Mouse (Mus musculus) 3T3-L1 (cell line): ENCODE measurements around the gene Wdfy3.
A peak's percentile ranks its signal among the peaks of the same experiment; 100 is the strongest.

Source experiments
- DNase-seq: peaks from one replicate; pipeline ENCODE4 v3.0.0-alpha.2; 2015; ENCODE audit warnings: low read depth, low spot score

Gene Wdfy3

GRCm38 (mm10) chr5:102001026-102001425 is 68.7 kb downstream of the Wdfy3 start:
- DNase-seq: no peak

- DNase-seq: peak; percentile 11
These were observed 70.8 kb downstream of the Wdfy3 start for GRCm38 (mm10) chr5:101998971-101999370.

DNA sequence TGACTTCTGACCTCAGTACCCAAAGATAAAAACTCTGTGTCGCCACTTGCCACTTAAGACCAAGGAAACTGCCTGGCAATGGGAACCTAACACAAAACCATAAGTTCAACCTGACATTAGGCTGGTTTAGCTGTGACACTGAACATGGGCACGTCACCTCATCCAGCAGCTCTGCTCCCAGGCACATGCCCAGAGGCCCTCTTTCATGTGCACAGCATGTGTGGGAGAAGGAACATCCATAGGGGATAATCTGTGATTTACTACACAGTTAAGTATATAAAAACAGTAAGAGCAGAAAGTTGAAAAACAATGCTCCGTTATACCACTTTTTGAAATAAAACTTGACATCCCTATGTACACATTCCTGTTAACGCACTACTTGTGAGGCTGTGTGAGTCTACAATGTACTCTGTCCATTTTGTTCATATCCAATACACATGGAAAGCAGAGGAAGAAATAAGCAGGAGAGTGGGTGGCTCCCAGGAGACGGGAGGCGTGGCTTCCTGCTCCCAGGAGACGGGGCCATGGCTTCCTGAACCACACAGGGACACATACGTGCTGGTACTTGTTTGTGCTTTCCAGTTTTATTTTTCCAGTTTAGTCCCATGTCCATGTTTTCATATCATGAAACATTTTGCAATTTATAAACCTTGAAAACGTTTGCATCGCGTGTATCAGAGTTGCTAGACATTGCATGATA is 73.5 kb downstream of the Wdfy3 start:
- DNase-seq: no peak

GRCm38 (mm10) chr5:101995451-101995995 is 74.2 kb downstream of the Wdfy3 start:
- DNase-seq: peak; percentile 27

GRCm38 (mm10) chr5:101993996-101994395 is 75.7 kb downstream of the Wdfy3 start:
- no peak for DNase-seq

DNA sequence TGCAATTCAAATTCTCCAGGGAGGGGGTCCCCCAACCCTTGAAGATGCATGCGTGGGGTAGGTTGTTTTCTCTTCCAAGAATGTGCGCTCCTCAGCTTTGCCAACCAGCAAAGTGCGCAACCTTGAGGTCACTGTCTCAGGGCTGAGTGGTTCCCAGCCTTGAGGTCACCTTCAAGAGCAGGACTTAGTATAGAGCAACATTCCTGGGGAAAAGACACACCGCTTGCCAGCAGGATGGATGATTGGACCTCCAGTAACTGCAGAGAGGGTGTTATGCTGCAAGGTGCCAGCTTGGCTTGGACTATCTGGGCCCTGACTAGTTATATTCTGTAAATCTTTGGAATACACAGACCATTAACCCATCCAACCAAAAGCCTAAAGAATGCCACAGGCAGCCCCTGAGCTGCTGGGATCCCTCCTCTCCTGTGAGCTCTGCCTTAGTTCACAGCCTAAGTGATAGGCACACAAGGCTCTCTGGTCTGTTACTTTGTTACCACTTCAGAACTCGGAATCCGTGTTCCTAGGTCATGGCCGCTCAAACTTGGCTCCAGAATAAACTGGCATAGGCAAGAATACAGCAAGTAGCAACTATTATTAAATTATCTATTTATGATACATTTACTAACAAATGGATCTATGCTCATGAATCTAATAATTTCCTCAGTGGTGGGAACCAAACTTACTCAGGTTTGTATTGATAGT is 76.6 kb downstream of the Wdfy3 start:
- DNase-seq: no peak

- no peak for DNase-seq
These were observed 79.3 kb downstream of the Wdfy3 start for GRCm38 (mm10) chr5:101990298-101990845.

- DNase-seq: no peak
These were observed 81.2 kb downstream of the Wdfy3 start for GRCm38 (mm10) chr5:101988476-101988875.

DNA sequence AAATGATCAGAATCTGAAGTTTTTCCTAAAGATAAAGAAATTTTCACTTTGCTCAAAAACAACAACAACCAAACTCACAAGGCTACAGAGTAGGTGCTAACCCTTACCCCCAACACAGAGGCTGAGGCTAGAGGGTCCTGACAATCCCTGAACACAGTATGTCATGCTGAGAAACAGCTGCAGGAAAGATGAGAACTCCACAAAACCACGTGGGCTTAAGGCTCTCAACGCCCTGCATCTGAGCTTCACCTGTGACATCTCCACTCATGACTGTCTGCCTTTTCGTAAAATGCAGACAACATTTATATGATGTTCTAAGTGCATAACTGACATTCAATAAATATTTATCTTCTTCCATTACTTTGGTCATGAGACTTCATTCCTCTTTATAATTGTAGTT is 83.0 kb downstream of the Wdfy3 start:
- no peak for DNase-seq

- DNase-seq: no peak
These were observed 87.5 kb downstream of the Wdfy3 start for GRCm38 (mm10) chr5:101982239-101982638.

- DNase-seq: no peak
These were observed 90.1 kb downstream of the Wdfy3 start for GRCm38 (mm10) chr5:101979594-101979993.

DNA sequence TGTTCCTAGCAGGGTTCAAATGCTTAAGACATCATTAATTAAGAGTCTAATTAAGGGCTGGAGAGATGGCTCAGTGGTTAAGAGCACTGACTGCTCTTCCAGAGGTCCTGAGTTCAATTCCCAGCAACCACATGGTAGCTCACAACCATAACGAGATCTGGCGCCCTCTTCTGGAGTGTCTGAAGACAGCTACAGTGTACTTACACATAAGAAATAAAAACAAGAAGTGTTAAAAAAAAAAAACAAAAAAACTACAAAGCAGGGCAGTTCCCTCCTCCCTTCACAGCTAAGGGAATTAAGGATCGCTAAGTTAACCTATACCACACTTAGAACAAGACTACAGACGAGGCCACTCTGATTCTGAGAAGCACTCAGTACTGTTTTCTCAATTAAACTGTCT is 97.1 kb downstream of the Wdfy3 start:
- DNase-seq: peak; percentile 37

- DNase-seq: no peak
These were observed 101.4 kb downstream of the Wdfy3 start for GRCm38 (mm10) chr5:101968153-101968851.

GRCm38 (mm10) chr5:101967832-101968152 is 101.9 kb downstream of the Wdfy3 start:
- no peak for DNase-seq

DNA sequence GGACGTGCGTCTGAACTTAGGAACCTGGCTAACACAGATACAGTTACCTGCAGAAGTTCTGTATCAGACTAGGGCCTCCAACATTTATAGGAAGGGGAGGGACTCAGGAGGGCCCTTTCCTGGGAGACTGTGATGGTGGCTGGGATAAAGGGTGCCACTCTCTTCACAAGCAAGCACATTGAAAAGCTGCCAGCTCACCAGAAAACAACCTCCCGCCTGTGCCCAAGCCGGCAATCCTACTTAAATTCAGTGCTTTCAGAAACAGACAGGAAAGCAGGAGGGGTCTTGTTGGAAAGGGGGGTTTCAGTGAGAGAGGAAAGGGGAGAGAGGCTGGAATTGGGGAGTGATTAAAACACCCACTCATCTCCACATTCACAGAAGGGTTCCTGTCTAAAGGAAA is 106.9 kb downstream of the Wdfy3 start:
- DNase-seq: no peak

GRCm38 (mm10) chr5:101959369-101959768 is 110.4 kb downstream of the Wdfy3 start:
- no peak for DNase-seq

GRCm38 (mm10) chr5:101958941-101959340 is 110.8 kb downstream of the Wdfy3 start:
- no peak for DNase-seq

DNA sequence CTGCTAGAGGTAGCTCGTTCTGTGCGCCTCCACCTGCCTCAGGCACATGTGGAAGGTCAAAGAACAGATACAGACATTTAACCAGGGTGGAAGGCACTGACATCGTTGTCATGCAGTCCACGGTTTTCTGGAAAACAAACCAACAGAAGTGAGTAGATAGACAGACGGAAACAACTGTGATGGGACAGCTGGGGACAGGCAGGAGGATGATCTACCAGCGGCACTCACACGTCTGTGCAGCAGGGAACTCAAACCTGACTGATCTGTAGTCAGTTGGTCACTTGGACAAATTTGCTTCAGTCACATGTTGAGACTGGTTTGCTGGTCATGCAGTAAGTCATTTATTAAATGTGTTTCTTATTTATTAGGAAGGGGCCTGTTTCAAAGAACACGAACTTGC is 112.3 kb downstream of the Wdfy3 start:
- no peak for DNase-seq

DNA sequence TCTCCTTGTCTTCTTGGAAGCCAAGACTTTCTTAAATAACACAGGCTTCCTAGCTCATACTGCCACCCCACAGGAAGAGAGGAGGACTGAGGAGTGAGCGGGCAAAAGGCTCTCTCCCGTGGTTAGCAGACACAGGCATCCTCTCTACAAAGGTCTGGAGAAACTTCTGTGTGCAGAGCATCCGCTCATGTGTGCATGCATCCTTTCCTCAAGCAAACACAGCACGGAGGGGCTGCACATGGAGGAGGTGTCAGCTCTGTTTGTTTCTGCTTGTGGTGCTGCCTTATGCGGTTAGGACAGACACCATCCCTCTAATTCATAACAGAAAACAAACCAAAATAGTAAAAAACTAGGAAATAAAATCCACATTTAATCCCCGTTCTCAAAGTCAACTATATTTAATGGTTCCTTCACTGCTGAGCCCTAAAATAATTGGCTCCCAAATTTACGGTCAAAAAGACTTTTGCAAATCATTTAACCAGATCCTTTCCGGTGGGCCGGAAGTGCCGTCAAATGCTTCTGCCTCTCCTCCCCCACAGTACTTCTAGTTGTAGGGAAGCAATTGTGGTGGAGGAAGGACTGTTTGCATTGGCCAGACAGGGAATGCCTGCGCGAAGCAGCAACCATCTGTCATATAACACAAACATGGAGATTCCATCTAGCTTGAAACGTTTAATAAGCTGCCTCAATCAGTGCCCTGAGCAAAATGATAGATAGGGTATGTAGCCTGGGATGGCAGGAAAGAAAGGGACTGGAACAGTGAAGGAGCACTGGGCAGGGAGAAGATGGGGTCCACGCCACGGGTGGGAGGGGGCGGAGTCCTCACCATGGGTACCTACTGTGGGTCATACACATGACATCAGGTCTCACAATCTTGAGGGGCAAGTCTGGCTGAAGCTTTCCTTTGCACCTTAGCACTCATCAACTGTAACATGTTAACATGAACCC is 115.1 kb downstream of the Wdfy3 start:
- no peak for DNase-seq

GRCm38 (mm10) chr5:101951918-101952317 is 117.8 kb downstream of the Wdfy3 start:
- no peak for DNase-seq

DNA sequence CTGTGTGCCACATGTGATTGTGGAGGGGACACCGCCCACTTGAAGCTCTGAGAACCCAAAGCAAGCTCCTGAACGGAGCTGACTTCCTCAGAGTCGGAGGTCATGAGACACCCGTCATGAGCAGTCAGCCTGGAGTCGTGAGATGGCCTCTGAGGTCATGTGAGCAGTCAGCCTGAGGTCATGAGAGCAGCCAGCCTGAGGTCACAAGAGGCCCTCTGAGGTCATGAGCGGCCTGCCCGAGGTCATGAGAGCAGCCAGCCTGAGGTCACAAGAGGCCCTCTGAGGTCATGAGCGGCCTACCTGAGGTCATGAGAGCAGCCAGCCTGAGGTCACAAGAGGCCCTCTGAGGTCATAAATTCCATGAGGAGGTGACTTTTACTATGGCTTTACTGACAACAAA is 120.4 kb downstream of the Wdfy3 start:
- DNase-seq: no peak
